Mouse (Mus musculus) testis, adult 2 months (tissue): Measurements from ENCODE around the gene Mmgt1.

Source experiments
- CTCF ChIP-seq: fragments of 200-500 bp; IDR thresholded peaks from 2 replicates; pipeline ENCODE4 v1.5.1; 2012; ENCODE audit warnings: low read depth, mild to moderate bottlenecking, inconsistent platforms, low read length, moderate library complexity; ENCODE audit not compliant: control insufficient read depth, insufficient read depth, insufficient replicate concordance
- POLR2A ChIP-seq: fragments of 200-500 bp; IDR thresholded peaks from 2 replicates; pipeline ENCODE4 v1.6.1; 2012; ENCODE audit warnings: low read depth, mild to moderate bottlenecking, inconsistent platforms, low read length, moderate library complexity; ENCODE audit not compliant: control insufficient read depth

- peak; percentile 15; the same call in 1 of the 2 replicates for TF ChIP-seq CTCF
- no peak for TF ChIP-seq POLR2A
These were observed 60.7 kb downstream of the Mmgt1 start for GRCm38 (mm10) chrX:56537162-56537561.
